Mouse (Mus musculus) left cerebral cortex, adult 9 months (tissue): ENCODE data around the gene Mipep.

Source experiments
- DNase-seq, 2 experiments: peaks; one replicate each; pipeline ENCODE4 v3.0.0; 2022; ENCODE audit warnings: low spot score in 2 of 2

Gene Mipep

DNA sequence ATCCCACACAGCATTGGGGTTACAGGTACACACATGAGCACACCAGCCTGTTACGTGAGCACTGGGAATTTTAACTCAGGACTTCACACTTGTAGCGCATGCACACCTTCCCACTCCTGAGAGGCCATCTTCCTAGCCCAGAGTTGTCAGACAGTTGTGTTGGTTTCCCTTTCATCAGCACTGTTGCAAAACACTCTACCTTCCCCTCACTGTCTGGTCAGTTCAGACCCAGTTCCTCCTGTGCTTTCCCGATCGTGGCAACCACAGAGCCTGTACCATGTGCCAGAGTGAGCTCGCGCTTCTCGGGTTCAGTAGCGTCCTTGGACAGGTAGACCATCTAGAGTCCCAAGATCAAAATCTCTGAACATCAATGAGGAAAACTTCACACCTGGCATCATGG, 27.1 kb upstream of the Mipep start:
- DNase-seq = no peak

DNA sequence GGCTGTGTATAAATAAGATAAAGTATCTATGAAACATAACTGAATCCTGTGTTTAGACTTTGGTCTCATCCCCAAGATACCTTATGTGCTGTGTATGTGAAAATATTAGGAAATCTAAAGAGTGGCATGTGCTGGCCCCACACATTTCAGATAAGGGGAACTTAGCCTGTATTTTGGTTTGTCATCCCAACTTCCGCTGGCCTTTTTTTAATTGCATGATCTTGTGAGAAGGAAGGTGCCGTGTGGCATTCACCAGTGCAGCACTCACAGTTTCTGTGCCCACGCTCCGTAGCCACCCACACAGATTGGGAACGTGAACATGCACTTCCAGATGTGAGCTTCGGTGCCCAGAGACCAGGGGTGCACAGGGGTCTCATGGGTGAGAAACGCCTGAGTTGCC, 26.7 kb upstream of the Mipep start:
- no peak for DNase-seq

DNA sequence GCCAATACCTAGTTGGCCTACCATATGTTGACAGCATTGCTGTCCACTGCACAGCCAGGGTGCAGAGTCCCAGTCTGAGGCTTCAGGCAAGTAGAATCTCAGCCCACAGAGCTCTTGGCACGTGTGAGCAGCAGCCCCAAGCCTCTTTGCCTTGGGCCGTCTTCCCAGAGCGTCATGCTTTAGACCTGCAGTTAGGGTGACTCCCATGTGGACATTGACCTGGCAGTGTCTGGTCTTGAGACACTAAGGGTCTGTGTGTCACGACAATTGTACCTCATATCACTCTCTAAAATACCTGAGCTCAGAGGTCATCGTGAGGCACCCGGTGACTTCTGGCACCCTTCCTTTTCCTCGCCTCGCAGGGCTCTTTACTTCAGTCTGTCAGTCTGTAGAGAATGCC, 25.3 kb upstream of the Mipep start:
- DNase-seq = no peak

DNA sequence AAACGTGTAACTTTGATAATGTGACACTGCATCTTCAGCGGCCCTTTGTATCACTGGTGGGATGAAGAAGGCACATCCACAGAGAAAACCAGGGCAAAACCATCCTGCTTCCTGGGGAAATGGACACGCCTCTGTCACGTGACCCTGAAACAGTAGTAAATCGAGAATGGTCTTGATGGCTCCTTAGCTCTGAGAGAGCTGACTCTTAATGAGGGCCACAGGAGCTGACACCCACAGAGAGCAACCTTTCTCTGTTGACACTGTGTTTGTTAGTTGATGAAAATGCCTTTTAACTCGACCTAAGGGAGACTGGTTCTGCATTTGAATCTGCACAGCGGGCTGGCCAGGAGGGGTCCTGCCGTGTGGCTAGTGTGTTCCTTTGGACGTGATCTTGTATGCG, 22.6 kb upstream of the Mipep start:
- DNase-seq = no peak

DNA sequence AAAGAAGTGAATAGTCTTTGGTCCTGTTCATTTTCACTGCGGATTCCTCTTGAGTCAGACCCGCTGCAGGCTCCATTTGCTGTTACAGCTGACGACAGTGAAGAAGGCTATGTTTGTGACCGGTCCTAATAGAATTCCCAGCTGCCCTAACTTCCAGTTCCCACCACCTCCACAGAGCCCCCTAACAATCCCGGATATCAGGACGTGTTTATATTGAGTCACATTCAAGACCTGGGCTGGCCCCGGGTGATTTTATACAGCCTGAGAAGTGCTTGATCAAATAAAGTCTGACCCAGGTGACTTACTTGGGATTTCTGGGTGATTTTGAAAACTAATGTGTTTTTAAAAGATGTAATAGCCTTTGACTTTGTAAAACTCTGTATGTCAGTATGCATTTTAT, 21.6 kb upstream of the Mipep start:
- DNase-seq = no peak

DNA sequence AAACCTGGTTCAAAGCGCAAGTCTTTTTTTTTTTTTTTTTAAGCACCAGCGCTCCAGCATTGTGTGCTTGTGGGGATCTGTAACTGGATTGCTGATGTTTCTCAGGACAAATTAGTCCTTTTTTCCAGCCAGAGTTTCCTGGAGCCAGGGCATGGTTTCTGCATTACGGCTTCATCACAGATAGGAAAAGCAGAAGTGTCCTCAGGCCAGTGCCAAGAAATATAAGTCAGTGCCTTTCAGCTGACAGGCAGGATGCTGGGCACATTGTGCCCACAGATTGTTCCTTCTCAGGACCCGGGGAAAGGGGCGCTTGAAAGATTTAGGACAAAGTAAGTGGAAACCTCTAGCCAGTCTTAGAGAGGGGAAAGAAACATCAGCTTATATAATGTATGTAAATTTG, 20.6 kb upstream of the Mipep start:
- no peak for DNase-seq

DNA sequence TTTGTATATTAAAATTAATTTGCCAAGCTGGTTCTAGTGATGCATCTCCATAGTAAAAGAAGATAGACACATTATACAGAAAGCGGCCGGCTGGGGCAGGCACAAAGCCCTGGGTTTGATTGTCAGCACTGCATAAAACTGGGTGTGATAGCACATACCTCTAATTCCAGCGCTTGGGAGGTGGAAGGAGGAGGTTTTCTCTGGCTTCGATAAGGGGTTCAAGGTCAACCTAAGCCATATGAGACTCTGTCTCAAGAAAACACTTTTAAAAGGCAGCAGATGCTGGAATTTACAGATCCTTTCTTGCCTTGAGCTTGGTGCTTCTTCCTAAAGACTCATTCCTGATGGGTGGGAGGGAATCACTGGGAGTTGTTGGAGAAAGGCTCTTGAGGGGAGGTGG, 19.8 kb upstream of the Mipep start:
- DNase-seq = no peak

DNA sequence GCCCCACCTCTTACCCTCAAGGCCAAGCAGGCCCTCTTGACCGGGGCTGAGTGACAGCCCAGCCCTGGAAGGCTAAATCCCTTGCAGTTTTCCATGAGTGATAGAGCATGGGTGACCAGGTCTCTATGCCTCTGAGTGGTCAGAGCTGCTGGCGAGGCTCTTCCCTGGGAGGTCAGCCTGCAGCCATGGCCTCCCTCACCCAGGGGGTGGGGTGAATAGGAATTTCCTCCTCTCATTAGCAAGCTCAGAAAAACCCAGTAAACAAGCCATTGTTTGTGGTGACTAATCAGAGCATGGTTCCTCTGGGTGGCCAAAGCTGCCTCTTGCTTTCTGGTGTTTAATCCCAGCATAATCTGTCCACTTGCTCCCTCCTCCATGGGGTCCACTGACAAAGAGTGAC, 19.3 kb upstream of the Mipep start:
- DNase-seq = no peak

DNA sequence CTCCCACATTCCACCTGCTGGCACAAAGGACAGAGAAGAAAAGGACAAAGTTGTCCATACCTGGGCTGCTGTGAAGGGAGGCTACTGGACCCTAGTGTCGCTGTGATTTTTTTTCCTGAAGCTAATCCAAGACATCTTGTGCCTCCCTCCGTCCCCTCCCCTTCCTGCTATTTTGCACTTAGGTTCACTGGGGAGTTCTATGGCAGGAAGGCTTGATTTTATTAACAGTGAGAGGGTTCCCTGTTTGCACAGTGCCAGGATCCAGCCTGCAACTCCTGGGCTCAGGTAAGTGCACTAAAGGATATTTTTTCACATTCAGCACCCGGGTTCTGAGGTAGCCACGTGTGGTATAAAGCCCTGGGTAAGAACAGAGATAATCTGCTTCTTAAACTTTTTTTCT, 16.5 kb upstream of the Mipep start, which contains the start of gene C1qtnf9:
Gene C1qtnf9 (plus strand): TSS at position 251 of the 400 bp plus-strand sequence.
- DNase-seq = no peak

DNA sequence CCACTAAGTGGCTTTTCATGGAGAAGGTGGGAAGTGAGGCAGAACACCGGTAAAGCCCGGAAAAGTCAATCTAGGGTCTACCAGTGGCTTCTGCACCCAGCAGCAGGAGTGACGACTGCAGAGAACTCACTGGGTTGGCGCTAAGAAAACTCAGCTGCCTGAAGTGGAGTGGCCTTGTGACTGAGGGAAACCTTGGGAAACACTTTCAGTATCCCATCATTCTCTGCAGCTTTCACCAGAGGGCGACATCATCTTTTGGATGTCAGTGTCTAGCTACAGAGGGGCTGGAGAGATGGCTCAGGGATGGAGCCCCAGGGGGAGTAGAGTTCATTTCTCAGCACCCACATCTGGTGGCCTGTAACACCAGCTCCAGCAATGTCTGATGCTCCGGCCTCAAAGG, 15.0 kb upstream of the Mipep start:
- no peak for DNase-seq

DNA sequence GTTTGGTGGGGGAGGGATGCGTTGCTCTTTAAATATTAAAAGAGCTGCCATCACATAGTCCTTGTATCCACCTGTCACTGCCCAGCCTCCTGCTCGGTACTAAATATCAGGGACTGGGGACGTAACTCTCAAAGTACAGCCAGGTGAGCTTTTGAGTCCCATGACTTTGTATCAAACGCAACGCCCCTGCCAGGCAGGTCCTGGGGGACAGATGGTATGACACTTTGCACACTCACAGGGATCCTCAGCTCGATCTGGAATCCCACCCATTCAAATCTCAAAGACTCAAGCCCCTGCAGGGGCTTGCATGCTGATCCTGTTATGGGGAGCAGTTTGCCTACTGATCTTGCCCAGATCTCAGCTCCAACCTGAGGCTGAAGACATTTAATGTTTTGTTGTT, 13.8 kb upstream of the Mipep start:
- no peak for DNase-seq

DNA sequence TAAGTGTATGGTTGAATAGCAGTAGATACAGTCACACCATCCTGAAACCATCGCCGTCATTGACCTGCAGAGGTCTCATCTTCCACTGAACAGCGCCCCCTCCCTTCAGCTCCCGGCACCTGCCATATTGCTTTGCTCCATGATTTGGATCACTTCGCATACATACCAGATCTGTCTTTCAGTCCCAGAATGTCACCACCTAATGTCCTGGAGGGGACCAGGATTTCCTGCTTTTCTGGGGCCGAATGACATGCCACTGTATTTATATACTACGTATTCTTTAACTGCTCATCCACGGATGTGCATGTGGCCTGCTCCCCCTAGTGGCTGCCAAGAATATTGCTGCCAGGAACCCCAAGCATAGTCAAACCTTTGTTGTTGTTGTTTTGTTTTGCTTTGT, 13.3 kb upstream of the Mipep start:
- DNase-seq = peak; percentile 26 to 77

DNA sequence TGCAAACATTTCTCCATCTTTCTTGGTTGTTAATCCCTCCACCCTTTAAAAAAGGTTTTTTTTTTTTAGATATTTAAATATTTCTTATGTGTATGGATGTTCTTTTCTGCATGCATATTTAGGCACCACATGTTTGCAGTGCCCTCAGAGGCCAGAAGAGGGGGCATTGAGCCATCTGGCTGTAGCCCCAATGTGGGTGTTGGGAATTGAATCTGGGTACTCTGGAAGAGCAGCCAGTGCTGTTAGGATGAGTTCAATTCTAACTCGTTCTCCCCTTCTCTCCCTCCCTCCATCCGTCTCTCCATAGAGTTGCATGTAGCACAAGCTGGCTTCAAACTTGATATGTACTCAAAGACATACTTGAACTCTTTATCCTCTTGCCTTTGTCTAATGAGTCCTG, 10.9 kb upstream of the Mipep start:
- DNase-seq = no peak

DNA sequence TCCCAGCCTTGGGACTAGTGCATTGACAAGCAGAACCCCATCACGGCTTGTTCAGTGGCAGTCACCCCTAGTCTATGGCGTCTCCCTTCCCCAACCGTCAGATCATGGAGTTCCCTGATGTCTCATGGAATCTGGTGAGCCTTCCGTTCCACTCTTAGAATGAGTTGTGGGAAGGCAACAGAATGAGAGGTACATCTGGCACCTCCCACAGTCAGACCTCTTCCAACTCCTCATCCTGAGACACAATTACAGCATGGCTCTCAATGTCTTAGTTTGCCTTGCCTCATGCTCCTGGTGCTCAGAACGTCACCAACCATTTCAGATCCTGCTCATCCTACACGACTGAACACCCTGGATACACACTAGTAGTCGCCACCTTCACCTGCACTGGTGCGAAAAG, 7.9 kb upstream of the Mipep start:
- no peak for DNase-seq

DNA sequence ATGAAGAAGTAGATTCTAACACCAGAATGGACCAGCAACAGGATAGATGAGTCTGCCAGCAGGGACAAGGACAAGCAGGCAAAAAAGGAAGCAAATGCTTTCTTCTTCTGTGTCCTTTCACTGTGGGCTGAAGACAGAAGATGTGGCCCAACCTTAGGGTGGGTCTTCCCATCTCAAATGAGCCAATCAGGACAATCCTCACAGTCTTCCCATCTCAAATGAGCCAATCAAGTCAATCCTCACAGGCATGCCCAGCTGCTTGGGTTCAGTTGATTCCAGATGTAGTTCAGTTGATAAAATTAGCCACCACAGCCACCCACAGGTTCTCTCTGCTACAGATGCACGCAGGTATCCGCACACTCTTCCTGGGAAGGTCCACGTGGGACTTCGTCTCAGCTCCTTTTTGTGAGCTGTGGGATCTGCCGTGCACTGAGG, 6.9 kb upstream of the Mipep start:
- DNase-seq = no peak

DNA sequence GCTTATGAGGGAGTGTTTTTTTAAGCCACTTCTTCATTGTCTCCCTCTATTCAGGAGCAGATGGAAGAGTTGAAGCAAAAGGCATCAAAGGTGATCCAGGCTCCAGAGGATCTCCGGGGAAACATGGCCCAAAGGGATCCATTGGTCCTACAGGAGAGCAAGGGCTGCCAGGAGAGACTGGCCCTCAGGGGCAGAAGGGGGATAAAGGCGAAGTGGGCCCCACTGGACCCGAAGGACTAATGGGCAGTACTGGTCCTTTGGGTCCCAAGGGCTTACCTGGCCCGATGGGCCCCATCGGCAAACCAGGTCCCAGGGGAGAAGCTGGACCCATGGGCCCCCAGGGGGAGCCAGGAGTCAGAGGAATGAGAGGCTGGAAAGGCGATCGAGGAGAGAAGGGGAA, 5.2 kb upstream of the Mipep start:
- no peak for DNase-seq

DNA sequence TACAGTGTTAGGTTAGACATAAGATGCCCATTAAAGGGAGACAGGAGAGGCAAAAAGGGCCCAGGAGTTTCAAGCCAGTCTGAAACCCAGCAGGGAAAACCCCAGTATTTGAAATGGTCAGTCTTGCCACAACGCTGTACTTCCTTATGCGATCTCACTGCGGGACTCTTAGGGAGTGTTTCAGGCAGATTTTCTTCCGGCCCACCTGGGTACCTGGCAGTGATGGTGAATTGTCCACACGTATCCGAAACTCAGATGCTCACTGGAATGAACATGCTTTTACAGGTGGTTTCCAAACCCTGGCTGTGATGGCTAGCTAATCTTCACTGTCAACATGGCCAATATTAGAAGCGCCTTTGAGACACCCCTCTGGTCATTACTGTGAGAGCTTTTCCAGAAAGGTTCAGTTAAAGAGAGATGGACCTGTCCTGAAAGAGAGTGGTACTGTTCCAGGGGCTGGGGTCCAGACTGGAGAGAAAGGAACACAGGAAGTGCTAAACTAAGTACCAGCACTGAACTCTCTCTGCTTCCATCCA, 2.2 kb upstream of the Mipep start:
- DNase-seq = no peak

DNA sequence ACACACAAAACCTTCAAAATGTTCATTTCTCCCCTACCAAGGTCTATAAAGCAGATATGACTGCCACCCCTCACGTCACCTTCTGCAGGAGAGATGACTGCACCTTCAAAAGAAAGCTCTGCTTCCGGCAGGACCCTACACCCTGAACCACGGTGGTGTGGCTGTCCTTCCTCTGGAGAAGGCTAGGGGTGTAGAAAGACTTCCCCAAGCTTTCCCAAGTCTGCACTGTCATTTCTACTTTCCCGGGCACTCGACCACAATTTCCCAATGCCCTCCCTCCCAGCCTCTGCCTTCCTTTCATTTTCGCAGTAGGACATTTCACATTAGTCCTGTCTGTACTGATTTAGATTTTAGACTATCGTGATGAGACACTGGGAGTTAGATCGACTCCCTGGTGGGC, 1.2 kb upstream of the Mipep start:
- no peak for DNase-seq

DNA sequence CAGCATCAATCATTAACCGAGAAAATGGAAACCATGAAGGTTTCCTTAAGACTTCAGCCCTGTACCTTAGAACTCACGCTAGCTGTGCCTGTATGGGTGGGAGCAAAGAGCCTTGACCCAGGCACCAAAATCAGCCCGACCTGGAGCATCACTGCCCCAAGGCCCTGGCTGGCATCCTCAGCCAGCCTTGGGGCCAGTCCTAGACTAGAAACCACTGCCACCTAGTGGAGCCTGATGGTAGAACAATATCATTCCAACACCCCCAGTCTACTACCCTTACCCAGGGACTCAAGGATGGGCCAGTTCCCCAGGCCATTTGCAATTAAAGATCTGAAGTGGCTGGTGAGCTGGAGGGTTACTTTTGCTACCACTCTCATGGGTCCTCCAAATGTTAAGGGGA, 5.7 kb downstream of the Mipep start:
- DNase-seq = peak in 1 of 2 experiments; percentile 41

DNA sequence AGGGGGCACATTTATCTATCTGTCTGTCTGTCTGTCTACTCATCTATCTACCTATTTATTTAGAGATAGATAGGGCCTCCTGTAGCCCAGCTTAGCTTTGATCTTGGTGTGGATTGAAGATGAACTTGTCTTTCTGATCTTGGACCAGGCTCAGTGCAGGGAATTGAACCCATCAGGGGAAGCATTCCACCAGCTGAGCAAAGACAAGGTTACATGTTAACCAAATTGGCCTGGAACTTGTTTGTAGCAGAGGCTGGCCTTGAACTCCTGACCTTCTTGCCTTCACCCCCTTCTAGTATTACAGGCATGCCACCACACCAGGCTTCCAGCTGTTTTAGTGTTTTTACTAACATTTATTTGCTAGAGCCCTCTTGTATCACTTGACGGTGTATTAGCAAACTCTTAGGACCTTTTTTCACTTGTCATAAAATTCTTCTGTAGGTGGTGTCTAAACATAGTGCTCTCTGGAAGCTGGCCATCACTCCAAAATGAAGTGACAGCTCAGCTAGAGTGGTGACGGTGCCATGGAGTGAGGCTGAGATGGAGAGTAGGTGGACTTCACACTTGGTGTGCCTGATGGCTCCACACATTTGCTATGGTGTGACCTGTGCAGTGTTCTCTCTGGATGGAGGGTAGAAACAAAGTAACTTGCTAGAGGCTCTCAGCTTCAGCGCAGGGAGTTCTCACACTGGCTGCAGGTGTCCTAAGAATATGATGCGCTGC, 12.4 kb downstream of the Mipep start:
- peak in 1 of 2 experiments; percentile 11 for DNase-seq

DNA sequence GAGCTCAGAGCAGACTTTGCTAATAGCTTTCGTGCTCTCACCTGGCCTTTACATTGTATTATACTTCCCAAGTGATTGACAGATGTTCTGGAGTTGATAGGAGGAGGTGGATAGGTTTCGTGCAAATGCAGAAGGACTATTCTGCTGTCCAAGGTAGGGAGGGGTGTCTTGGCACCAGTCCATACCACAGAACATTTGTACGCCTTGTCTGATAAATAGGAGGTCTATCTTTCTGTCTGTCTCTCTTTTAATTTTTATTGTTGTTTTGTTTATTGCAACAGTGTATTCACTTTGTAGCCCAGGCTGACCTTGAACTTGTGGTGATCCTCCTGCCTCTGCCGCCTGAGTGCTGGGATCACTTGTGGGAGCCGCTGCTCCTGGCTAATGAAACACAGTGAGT, 13.2 kb downstream of the Mipep start:
- no peak for DNase-seq

DNA sequence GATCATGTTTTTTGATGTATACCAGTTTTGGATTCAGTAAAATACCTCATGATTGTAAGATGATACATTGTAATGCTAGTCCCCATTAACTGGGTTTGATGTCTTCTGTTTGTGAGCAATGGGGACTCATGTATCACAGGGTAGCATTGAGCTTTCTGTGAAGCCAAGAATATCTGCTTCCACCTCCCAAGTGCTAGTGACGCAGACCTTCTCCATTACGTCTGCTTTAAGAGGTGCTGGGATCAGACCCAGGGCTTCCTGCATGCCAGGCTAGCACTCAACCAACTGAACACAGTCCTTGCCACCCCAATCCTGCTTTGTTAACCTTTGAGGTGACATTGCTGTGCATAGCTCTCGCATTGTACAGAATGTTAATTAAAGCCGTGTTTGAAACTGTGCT, 14.3 kb downstream of the Mipep start:
- DNase-seq = no peak

DNA sequence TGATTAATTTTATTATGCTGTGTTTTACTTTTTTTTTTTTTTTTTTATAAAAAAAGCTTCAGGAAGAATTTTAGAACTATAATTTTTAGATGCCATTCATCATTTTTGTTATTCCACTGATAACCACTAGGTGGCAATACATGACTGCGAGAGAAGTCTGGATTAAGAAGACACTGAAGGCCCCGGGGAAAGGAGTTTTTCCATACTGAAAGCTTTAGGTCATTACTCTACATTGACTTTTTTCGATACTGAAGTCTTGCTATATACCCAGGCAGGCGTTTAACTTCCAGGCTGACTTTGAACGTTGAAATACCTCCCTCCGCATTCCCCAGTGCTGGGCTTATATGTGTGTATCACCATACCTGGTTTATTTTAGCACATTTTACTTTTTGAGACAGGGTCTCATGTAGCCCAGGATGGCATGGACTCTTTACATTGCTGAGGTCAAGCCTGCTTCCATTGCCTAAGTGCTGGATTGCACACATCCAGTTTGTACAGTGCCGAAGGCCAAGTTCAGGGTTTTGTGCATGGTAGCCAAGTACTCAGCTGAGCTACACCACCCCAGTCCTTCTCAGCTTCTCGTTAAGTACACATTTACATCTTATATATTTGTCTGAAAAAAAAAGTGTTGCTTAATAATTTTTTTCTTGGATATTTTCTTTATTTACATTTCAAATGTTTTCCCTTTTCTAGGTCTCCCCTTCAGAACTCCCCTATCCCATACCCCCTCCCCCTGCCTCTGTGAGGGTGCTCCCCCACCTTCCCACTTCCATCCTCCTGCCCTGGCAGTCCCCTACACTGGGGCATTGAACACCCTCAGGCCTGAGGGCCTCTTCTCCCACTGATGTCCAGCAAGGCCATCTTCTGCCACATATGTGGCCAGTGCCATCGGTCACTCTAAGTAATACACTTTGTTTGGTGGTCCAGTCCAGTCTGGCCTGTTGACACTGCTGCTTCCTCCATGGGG, 15.7 kb downstream of the Mipep start:
- no peak for DNase-seq
